Mouse (Mus musculus): ENCODE data around the gene Tbx15. TPM values are rescaled to one million over a fixed set of nuclear protein-coding genes. Genes with fewer than 3 reads are reported as not detected.

The Tbx15 gene
- polyA plus RNA-seq, 1 experiment from 2014 or later: 0.24 TPM

DNA sequence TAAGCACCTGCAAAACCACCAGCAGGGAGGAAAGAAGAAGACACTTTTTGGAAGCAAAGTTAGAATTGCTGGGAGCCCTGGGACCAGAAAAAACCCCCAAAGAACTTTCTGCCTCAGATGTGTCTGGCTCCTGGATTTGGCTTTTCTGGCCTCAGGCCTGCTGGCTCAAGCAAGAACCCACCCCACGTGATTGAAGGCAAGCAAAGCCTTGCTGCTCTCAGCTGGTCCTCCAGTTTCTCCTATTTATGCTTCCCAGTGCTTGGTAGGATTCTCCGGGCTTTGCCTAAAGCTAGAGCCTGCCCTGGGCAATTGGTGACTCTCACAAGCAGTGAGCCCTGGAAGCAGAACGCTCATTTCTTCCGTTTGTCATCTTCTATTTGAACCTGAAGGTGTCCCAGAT lies 7.4 kb downstream of the Tbx15 start:
- WGBS: 2% methylated on average over 4 of the region's 4 CpGs
- Histone ChIP-seq H3K27me3 (replicated peaks; ENCODE audit: control insufficient read depth, insufficient read depth, low read length) (peaks cover 97% of the 10 kb centered on the region), H3K9me3 (replicated peaks; ENCODE audit: control insufficient read depth, low read length) (no peaks in the 10 kb centered on the region), H3K9ac (ENCODE audit: low read length) (no peak overlapping the region), H3K4me2 (ENCODE audit: low read length) (no peak overlapping the region), H3K36me3 (ENCODE audit: control insufficient read depth, insufficient read depth, low read length) (no peaks in the 10 kb centered on the region), H3K4me1 (ENCODE audit: control insufficient read depth, insufficient read depth, low read length) (no peaks in the 10 kb centered on the region), H3K4me3 (ENCODE audit: low read depth, low read length) (no peak overlapping the region), H3K27ac (ENCODE audit: low read depth, low read length) (no peak overlapping the region)
- DNase-seq (ENCODE audit: low spot score): no peak
- ATAC-seq: no peak

DNA sequence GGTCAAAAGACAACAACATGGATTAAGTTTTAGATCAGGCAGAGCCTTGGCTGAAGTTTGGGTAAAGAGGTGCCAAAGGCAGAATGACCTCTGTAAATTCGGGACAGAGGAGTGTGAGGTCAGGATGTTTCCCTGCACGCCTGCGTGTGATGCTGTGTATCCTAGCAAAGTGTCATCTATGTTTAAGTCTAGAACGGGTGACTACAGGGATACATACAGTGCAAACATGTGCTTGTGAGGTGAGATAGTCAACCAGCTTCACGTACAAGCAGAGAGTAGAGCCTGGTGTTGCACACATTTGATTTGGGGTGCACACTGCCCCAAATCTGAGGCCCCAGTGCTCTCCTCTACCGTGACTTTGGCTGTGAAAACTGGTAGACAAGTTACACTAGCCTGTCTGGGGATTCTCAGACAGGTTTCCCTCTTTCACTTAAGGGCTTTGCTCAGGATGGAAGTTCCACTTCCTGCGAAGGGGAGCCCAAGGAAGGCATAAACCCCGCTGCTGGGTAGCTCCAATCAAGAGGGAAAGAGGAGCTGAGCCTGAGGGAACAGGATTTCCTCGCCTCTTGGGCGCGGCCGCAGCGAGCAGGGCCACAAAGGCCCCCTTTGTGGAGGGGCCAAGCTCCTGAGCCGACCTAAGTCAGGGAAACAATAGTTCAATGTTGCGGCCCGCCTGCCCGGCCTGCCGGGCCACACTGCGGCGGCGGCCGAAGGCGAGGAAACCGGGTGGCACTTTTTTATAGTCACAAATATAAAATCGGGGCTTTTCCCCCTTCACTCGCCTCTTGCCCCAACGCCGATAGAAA lies 8.0 kb downstream of the Tbx15 start:
- under 1% methylated on average over 28 of the region's 28 CpGs for WGBS
- Histone ChIP-seq H3K27me3 (replicated peaks; ENCODE audit: control insufficient read depth, insufficient read depth, low read length) (peaks cover 97% of the 10 kb centered on the region), H3K4me3 (ENCODE audit: low read depth, low read length) (no peak overlapping the region), H3K9ac (ENCODE audit: low read length) (no peak overlapping the region), H3K4me2 (ENCODE audit: low read length) (no peak overlapping the region), H3K4me1 (ENCODE audit: control insufficient read depth, insufficient read depth, low read length) (no peaks in the 10 kb centered on the region), H3K27ac (ENCODE audit: low read depth, low read length) (no peak overlapping the region), H3K36me3 (ENCODE audit: control insufficient read depth, insufficient read depth, low read length) (no peaks in the 10 kb centered on the region), H3K9me3 (replicated peaks; ENCODE audit: control insufficient read depth, low read length) (no peaks in the 10 kb centered on the region)
- no peak for DNase-seq (ENCODE audit: low spot score)
- ATAC-seq: no peak

- Histone ChIP-seq H3K9me3 (replicated peaks; ENCODE audit: control insufficient read depth, low read length) (no peaks in the 10 kb centered on the region), H3K27me3 (replicated peaks; ENCODE audit: control insufficient read depth, insufficient read depth, low read length) (peaks cover 96% of the 10 kb centered on the region), H3K36me3 (ENCODE audit: control insufficient read depth, insufficient read depth, low read length) (no peaks in the 10 kb centered on the region), H3K4me1 (ENCODE audit: control insufficient read depth, insufficient read depth, low read length) (peaks cover 3% of the 10 kb centered on the region; the same call in 1 of the 2 replicates), H3K9ac (ENCODE audit: low read length) (no peak overlapping the region), H3K4me3 (ENCODE audit: low read depth, low read length) (no peak overlapping the region), H3K27ac (ENCODE audit: low read depth, low read length) (no peak overlapping the region), H3K4me2 (ENCODE audit: low read length) (no peak overlapping the region)
- DNase-seq (ENCODE audit: low spot score): no peak
- no peak for ATAC-seq
- under 1% methylated on average over 25 of the region's 25 CpGs for WGBS
Measured at GRCm38 (mm10) chr3:99248831-99249550, 8.8 kb downstream of the Tbx15 start.

DNA sequence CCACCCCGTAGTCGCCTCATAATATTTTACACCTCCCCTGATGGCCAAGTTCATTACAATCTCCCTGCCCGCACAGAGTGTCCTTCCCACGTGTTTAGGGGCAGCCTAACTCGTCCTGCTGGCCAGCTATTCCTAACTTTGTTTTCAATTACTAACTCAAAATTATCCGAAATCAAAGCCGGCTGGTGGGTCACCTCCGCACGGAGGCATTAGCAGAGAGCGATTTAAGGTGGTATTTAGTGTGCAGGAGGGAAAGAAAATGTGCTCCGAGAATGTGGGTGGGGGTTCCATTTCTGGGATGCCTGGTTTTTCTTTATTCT lies 9.3 kb downstream of the Tbx15 start:
- Histone ChIP-seq H3K27me3 (replicated peaks; ENCODE audit: control insufficient read depth, insufficient read depth, low read length) (peaks cover 96% of the 10 kb centered on the region), H3K4me1 (ENCODE audit: control insufficient read depth, insufficient read depth, low read length) (peaks cover 3% of the 10 kb centered on the region; the same call in 1 of the 2 replicates), H3K27ac (ENCODE audit: low read depth, low read length) (no peak overlapping the region), H3K4me3 (ENCODE audit: low read depth, low read length) (no peak overlapping the region), H3K36me3 (ENCODE audit: control insufficient read depth, insufficient read depth, low read length) (no peaks in the 10 kb centered on the region), H3K4me2 (ENCODE audit: low read length) (no peak overlapping the region), H3K9me3 (replicated peaks; ENCODE audit: control insufficient read depth, low read length) (no peaks in the 10 kb centered on the region), H3K9ac (ENCODE audit: low read length) (no peak overlapping the region)
- WGBS: 3% methylated on average over 11 of the region's 11 CpGs
- ATAC-seq: no peak
- DNase-seq (ENCODE audit: low spot score): no peak

DNA sequence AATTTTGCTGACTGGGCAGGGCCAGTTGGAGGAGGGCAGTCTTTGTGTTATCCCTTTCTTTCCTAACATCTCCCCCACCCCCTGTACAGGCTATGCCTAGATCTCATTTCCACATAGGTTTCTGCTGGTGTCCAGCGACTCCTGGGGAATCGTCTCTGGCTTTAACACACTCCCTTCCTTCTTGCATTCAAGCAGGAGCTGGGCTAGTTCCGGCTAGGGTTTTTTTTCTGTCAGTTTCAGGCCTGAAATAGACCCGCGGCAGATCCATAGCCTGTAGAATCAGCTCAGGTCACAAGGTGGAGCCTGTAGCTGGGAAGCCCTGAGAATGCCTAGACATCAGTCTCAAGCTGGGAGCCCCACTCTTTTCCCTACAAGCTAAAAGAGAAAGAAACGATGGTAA lies 9.7 kb downstream of the Tbx15 start:
- Histone ChIP-seq H3K4me3 (ENCODE audit: low read depth, low read length) (no peak overlapping the region), H3K4me2 (ENCODE audit: low read length) (no peak overlapping the region), H3K27me3 (replicated peaks; ENCODE audit: control insufficient read depth, insufficient read depth, low read length) (peaks cover 96% of the 10 kb centered on the region), H3K36me3 (ENCODE audit: control insufficient read depth, insufficient read depth, low read length) (no peaks in the 10 kb centered on the region), H3K4me1 (ENCODE audit: control insufficient read depth, insufficient read depth, low read length) (peaks cover 3% of the 10 kb centered on the region; the same call in 1 of the 2 replicates), H3K9ac (ENCODE audit: low read length) (no peak overlapping the region), H3K9me3 (replicated peaks; ENCODE audit: control insufficient read depth, low read length) (no peaks in the 10 kb centered on the region), H3K27ac (ENCODE audit: low read depth, low read length) (no peak overlapping the region)
- no peak for DNase-seq (ENCODE audit: low spot score)
- 0% methylated on average over 6 of the region's 6 CpGs for WGBS
- no peak for ATAC-seq

DNA sequence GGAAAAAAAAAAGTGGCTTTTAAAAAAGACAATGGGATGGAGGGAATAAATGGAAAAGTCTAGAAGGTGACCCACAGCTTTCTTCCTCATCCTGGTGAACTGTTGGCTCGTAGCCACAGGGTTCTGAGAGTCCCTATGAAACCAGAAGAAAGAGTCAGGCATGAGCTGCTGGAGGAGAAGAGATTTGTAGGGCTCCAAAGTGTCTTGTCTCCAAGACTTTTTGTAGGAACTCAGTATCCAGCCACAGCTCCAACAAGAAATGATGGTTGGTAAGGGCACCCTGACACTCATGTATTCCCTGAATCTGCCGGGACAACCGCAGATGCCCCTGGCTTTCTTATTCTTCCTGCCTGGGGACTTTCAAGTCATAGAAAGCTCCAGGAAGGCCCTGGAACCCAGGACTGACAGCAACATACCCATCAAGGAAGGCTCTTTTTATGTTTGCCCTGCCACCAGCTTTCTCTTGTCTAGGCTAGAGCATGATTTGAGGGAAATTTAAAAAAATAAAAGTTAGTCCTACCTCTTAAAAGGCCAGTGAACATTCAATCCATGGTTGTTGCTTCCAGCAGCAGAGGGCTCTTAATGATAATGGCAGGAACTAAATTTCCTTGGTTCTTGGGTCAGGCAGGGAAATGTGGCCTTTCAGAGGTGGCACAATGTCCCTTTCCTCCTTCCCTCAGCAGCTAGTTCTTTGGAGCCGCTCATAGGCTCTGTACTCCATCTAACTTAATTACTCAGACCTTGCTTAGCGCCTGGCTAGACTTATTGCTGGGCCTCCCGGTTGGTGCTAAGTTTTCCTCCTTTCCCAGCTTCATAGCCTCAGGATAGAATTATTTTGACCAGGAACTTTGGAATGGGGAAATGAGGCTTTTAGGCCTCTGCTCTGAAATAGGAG lies 11.3 kb downstream of the Tbx15 start:
- ATAC-seq (no peak), DNase-seq (ENCODE audit: low spot score) (no peak)
- Histone ChIP-seq H3K36me3 (ENCODE audit: control insufficient read depth, insufficient read depth, low read length) (no peaks in the 10 kb centered on the region), H3K4me3 (ENCODE audit: low read depth, low read length) (no peak overlapping the region), H3K27me3 (replicated peaks; ENCODE audit: control insufficient read depth, insufficient read depth, low read length) (peaks cover 96% of the 10 kb centered on the region), H3K9ac (ENCODE audit: low read length) (no peak overlapping the region), H3K4me2 (ENCODE audit: low read length) (no peak overlapping the region), H3K27ac (ENCODE audit: low read depth, low read length) (no peak overlapping the region), H3K9me3 (replicated peaks; ENCODE audit: control insufficient read depth, low read length) (no peaks in the 10 kb centered on the region), H3K4me1 (ENCODE audit: control insufficient read depth, insufficient read depth, low read length) (peaks cover 3% of the 10 kb centered on the region; the same call in 1 of the 2 replicates)
- WGBS: 5% methylated on average over 6 of the region's 6 CpGs

- 1% methylated on average over 16 of the region's 16 CpGs for WGBS
Measured at GRCm38 (mm10) chr3:99252461-99253091, 12.4 kb downstream of the Tbx15 start.

DNA sequence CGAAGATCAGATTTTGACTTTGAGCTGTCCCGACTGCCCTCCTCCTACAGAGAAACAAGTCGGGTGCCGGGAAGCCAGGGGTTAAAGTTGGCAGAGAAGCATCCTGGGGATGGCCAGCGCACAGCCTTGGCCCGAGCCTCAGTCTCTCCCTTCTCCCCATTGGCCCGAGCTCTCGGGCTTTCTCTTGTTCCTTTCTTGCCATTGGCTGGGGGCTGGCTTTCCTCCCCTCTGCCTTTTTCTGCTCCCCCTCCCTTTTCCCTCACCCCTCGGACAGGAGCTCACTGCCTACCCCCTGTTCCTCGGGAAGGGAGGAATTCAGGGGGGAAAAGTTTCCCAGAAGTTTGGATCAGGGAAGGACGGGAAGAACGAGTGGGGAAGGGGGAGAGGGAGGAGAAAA lies 12.9 kb downstream of the Tbx15 start:
- no peak for DNase-seq (ENCODE audit: low spot score)
- H3K4me2 ChIP-seq (ENCODE audit: low read length): no peak overlapping the region
- H3K9ac ChIP-seq (ENCODE audit: low read length): no peak overlapping the region
- H3K36me3 ChIP-seq (ENCODE audit: control insufficient read depth, insufficient read depth, low read length): no peaks in the 10 kb centered on the region
- peaks cover 3% of the 10 kb centered on the region; the same call in 1 of the 2 replicates for H3K4me1 ChIP-seq (ENCODE audit: control insufficient read depth, insufficient read depth, low read length)
- ATAC-seq: peak; percentile 30; the same call in 1 of the 2 replicates
- H3K9me3 ChIP-seq (replicated peaks; ENCODE audit: control insufficient read depth, low read length): no peaks in the 10 kb centered on the region
- H3K4me3 ChIP-seq (ENCODE audit: low read depth, low read length): no peak overlapping the region
- H3K27ac ChIP-seq (ENCODE audit: low read depth, low read length): no peak overlapping the region
- WGBS: 0% methylated on average over 12 of the region's 12 CpGs
- H3K27me3 ChIP-seq (replicated peaks; ENCODE audit: control insufficient read depth, insufficient read depth, low read length): peaks cover 95% of the 10 kb centered on the region

More at GRCm38 (mm10) chr3:99252461-99253091, 12.4 kb downstream of the Tbx15 start:
- H3K9ac ChIP-seq (ENCODE audit: low read length): no peak overlapping the region
- H3K27ac ChIP-seq (ENCODE audit: low read depth, low read length): no peak overlapping the region
- H3K4me2 ChIP-seq (ENCODE audit: low read length): no peak overlapping the region
- H3K9me3 ChIP-seq (replicated peaks; ENCODE audit: control insufficient read depth, low read length): no peaks in the 10 kb centered on the region
- H3K4me1 ChIP-seq (ENCODE audit: control insufficient read depth, insufficient read depth, low read length): peaks cover 3% of the 10 kb centered on the region; the same call in 1 of the 2 replicates
- peaks cover 95% of the 10 kb centered on the region for H3K27me3 ChIP-seq (replicated peaks; ENCODE audit: control insufficient read depth, insufficient read depth, low read length)
- ATAC-seq: no peak
- no peaks in the 10 kb centered on the region for H3K36me3 ChIP-seq (ENCODE audit: control insufficient read depth, insufficient read depth, low read length)
- no peak overlapping the region for H3K4me3 ChIP-seq (ENCODE audit: low read depth, low read length)
- DNase-seq (ENCODE audit: low spot score): no peak

Data from forebrain, embryonic 14.5 days (tissue).